Mouse (Mus musculus): ENCODE data around the gene Mak.

GRCm38 (mm10) chr13:41103841-41104525 is 24.5 kb upstream of the Mak start:
- TF ChIP-seq CTCF (IDR thresholded peaks at IDR 0.05; ENCODE audit: low read depth): no peak
- no peak for TF ChIP-seq EP300 (IDR thresholded peaks at IDR 0.05; ENCODE audit: low read depth)

Measured in heart, postnatal 0 days (tissue).